Mouse (Mus musculus) limb, embryonic 15.5 days (tissue): ENCODE results near the gene Uhrf1bp1l. TPM values are rescaled to one million over a fixed set of nuclear protein-coding genes. Genes with fewer than 3 reads are reported as not detected.

ENCODE experiments used
- ATAC-seq: fragments of 200-750 bp; cut with Nextera tagmentation; 2 replicates; pipeline ENCODE4 v1.8.0; 2017; ENCODE audit warnings: low read depth, moderate TSS enrichment; ENCODE audit not compliant: insufficient number of reproducible peaks, low FRiP score, low TSS enrichment
- H3K27ac ChIP-seq: fragments of 300-500 bp; sonication (generic); 2 replicates; pipeline ENCODE4 v1.5.1; 2015; ENCODE audit warnings: moderate library complexity, mild to moderate bottlenecking, inconsistent platforms
- H3K27me3 ChIP-seq: fragments of 300-500 bp; sonication (generic); 2 replicates; pipeline ENCODE4 v1.6.1; 2015; ENCODE audit warnings: inconsistent platforms
- H3K36me3 ChIP-seq: fragments of 300-500 bp; sonication (generic); 2 replicates; pipeline ENCODE4 v1.6.1; 2015; ENCODE audit warnings: inconsistent platforms
- H3K4me1 ChIP-seq: fragments of 300-500 bp; sonication (generic); 2 replicates; pipeline ENCODE4 v1.6.1; 2015; ENCODE audit warnings: inconsistent platforms
- H3K4me2 ChIP-seq: fragments of 300-500 bp; sonication (generic); 2 replicates; pipeline ENCODE4 v1.6.1; 2015; ENCODE audit warnings: mild to moderate bottlenecking, inconsistent platforms
- H3K4me3 ChIP-seq: fragments of 300-500 bp; sonication (generic); 2 replicates; pipeline ENCODE4 v1.5.1; 2015; ENCODE audit warnings: mild to moderate bottlenecking, inconsistent platforms
- H3K9ac ChIP-seq: fragments of 300-500 bp; sonication (generic); 2 replicates; pipeline ENCODE4 v1.6.1; 2015; ENCODE audit warnings: inconsistent platforms
- H3K9me3 ChIP-seq: fragments of 300-500 bp; sonication (generic); 2 replicates; pipeline ENCODE4 v1.6.1; 2016; ENCODE audit warnings: inconsistent platforms
- WGBS: fragments of 180-500 bp; shearing (Covaris S2); methylation state at CpG from one replicate; pipeline ENCODE4 v1.1.7; 2015; 5-methylcytosine and 5-hydroxymethylcytosine counted together
- polyA plus RNA-seq: library from polyadenylated mRNA; unstranded; fragments of >200 nt; fragmentation: Nextera tagmentation; extraction: Ambion mirVana; gene quantifications from 2 replicates; pipeline ENCODE4 v1.2.1, GENCODE M21; 2015

Gene Uhrf1bp1l
- polyA plus RNA-seq, 1 experiment from 2014 or later: 19.9 TPM

DNA sequence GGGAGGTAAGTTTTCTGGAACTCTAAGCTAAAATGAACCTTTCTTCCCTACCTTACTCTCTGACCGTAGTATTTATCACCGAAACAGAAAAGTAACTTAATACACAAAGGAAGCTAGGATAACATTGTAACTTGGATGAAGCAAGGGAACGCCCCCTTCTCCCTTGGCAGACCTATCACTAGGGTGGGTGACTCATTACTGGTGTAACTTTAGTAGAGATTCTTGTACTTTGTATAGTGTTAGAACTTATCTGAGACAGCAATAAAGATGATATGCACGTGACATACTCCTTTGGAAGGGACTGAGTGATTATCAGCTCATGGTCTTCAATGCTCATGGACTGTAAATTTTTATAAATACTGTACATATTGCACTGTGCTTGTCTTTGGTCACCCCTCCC, 123.4 kb downstream of the Uhrf1bp1l start:
- 78% methylated on average over 4 of the region's 4 CpGs for WGBS
- H3K9me3 ChIP-seq: no peaks in the 10 kb centered on the region

DNA sequence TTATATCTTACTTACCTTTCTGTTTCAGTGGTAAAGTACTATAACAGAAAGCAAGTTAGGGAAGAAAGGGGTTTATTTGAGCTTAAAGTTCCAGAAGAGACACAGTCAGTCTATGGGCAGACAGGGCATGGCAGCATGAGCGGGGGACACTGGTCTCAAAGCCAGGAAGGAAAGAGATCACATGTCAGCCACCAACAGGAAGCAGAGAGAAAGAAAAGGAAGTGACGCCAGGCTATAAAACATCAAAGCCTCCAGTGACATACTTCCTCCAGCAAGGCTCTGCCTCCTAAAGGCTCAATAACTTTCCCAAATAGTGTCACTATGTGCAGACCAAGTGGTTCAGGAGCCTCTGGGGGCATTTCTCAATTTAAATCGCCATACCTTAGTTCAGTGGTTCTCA, 124.0 kb downstream of the Uhrf1bp1l start:
- Histone ChIP-seq H3K4me2 (no peak overlapping the region), H3K4me3 (no peak overlapping the region), H3K9ac (no peak overlapping the region), H3K27me3 (peaks cover 10% of the 10 kb centered on the region), H3K9me3 (no peaks in the 10 kb centered on the region), H3K36me3 (no peaks in the 10 kb centered on the region), H3K27ac (no peak overlapping the region), H3K4me1 (peaks cover 15% of the 10 kb centered on the region)
- ATAC-seq: no peak
- WGBS: 65% methylated on average over 3 of the region's 3 CpGs

More for the DNA sequence above, 123.4 kb downstream of the Uhrf1bp1l start:
- no peak overlapping the region for H3K9ac ChIP-seq
- no peak for ATAC-seq
- no peak overlapping the region for H3K4me2 ChIP-seq
- no peak overlapping the region for H3K4me3 ChIP-seq
- H3K27me3 ChIP-seq: peaks cover 5% of the 10 kb centered on the region
- H3K36me3 ChIP-seq: no peaks in the 10 kb centered on the region
- H3K4me1 ChIP-seq: peaks cover 8% of the 10 kb centered on the region
- no peak overlapping the region for H3K27ac ChIP-seq

Other genes with a start within 250 kb of the Uhrf1bp1l start
- 0.09 TPM in 2 replicates for gene Nr1h4, start 211.4 kb upstream of the Uhrf1bp1l start, polyA plus RNA-seq
- gene Slc17a8, start 123.7 kb upstream of the Uhrf1bp1l start, polyA plus RNA-seq: 0.03 TPM in 1 of 2 replicates, not detected in the other
- 6.0 and 7.4 TPM in 2 replicates for gene Scyl2, start 58.7 kb upstream of the Uhrf1bp1l start, polyA plus RNA-seq
- 27.7 and 33.3 TPM in 2 replicates for gene Actr6, start 12.7 kb upstream of the Uhrf1bp1l start, polyA plus RNA-seq
- 2.7 and 2.9 TPM in 2 replicates for gene Anks1b, start 128.5 kb downstream of the Uhrf1bp1l start, polyA plus RNA-seq